Comparison of ENCODE assay signal across 11 mouse cellular contexts in the genomic region with DNA sequence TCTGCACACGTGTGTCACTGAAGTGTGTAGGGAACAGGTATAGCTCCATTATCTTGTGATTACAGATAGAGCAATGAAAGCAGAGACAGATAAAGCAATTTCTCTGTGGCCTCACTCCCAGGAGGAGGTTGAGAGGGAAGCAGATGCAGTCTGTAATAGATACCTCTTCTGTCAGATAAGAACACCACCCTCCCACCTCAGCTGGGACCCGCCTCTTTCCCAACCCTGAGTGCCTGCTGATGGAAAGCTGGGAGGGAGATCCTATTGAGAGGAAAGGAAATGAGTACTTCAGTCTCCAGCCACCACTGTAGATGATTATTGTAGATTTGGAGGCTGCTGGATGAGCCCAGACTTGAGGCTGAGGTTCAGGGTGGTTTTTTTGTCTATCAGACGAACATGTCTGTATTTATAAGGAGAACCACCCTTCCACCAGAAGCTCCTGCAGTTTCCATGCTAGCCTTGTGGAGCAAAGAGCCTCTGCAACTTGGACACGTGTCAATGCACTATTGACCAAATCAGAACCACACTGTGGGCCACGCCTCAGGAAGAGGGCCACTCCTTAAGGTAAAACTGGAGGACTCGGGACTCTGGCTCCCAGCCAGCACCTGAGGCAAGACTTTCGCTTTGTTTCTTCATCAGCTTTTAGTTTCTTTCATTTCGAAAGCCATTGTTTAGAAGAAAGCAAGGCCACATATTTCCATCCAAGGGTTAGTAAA. TPM values are rescaled to one million over a fixed set of nuclear protein-coding genes. Genes with fewer than 3 reads are reported as not detected.
DNase-seq lines count a peak whose midpoint lies in the region; ATAC-seq lines count a peak whose summit lies in the region.
"Had no signal": no experiment of that assay in that cellular context is flagged by ENCODE, and none has a peak within 500 bp of the region (broad histone marks: within the 10 kb centered on the region; RNA-seq: fewer than 3 reads in every experiment).

No protein-coding gene starts in this region.

- WGBS in hindbrain, embryonic 14.5 days, result 78% methylated on average over 8 of the region's 8 CpGs
- 81% methylated on average over 8 of the region's 8 CpGs for WGBS in hindbrain, embryonic 11.5 days
- WGBS in kidney, embryonic 16.5 days, result 70% methylated on average over 8 of the region's 8 CpGs

- no peaks in the 10 kb centered on the region for H3K9me3 ChIP-seq in hindbrain, embryonic 14.5 days (ENCODE audit: control insufficient read depth, low read length)
- H3K9me3 ChIP-seq in hindbrain, embryonic 11.5 days (ENCODE audit: control insufficient read depth, low read length), result no peaks in the 10 kb centered on the region
- H3K9me3 ChIP-seq in kidney, embryonic 16.5 days (ENCODE audit: low read length), result peaks cover 4% of the 10 kb centered on the region; the same call in 1 of the 2 replicates
- H3K9me3 ChIP-seq: liver, embryonic 13.5 days had no signal

- no peak overlapping the region for H3K4me2 ChIP-seq in hindbrain, embryonic 14.5 days (replicated peaks)
- no peak overlapping the region for H3K4me2 ChIP-seq in hindbrain, embryonic 11.5 days (replicated peaks; ENCODE audit: low read depth, low read length)
- H3K4me2 ChIP-seq in kidney, embryonic 16.5 days (replicated peaks; ENCODE audit: low read depth, low read length), result no peak overlapping the region
- H3K4me2 ChIP-seq: liver, embryonic 13.5 days had no signal

- no peaks in the 10 kb centered on the region for H3K4me1 ChIP-seq in hindbrain, embryonic 14.5 days (replicated peaks; ENCODE audit: control insufficient read depth, insufficient read depth, low read length)
- no peaks in the 10 kb centered on the region for H3K4me1 ChIP-seq in hindbrain, embryonic 11.5 days (replicated peaks; ENCODE audit: control insufficient read depth, insufficient read depth, low read length)
- H3K4me1 ChIP-seq in kidney, embryonic 16.5 days (ENCODE audit: insufficient read depth, low read length), result no peaks in the 10 kb centered on the region
- H3K4me1 ChIP-seq: liver, embryonic 13.5 days had no signal

- no peak for DNase-seq in hindbrain, embryonic 14.5 days (ENCODE audit: low spot score)
- no peak for DNase-seq in hindbrain, embryonic 11.5 days (ENCODE audit: low spot score)
- peak; percentile 58 for DNase-seq in R1 (ENCODE audit: low read depth, low spot score)
- peak; percentile 70 to 77 for DNase-seq in lung, postnatal 4 days
- DNase-seq in left cerebral cortex, adult 8-10 months (ENCODE audit: low spot score in 2 of 2), result no peak
- no peak for DNase-seq in spleen, postnatal 10 days (ENCODE audit: low spot score in 2 of 2)
- DNase-seq in thymus, postnatal 10 days (ENCODE audit: low spot score in 2 of 2), result no peak
- DNase-seq: heart, postnatal 4 days; liver, embryonic 13.5 days had no signal

- no peak overlapping the region for H3K9ac ChIP-seq in hindbrain, embryonic 14.5 days
- H3K9ac ChIP-seq in hindbrain, embryonic 11.5 days (ENCODE audit: low read depth, low read length), result no peak overlapping the region
- no peak overlapping the region for H3K9ac ChIP-seq in kidney, embryonic 16.5 days (replicated peaks; ENCODE audit: low read length)
- H3K9ac ChIP-seq: liver, embryonic 13.5 days had no signal

- no peak overlapping the region for H3K27ac ChIP-seq in hindbrain, embryonic 14.5 days
- no peak overlapping the region for H3K27ac ChIP-seq in hindbrain, embryonic 11.5 days (ENCODE audit: low read depth, low read length)
- no peak overlapping the region for H3K27ac ChIP-seq in kidney, embryonic 16.5 days (ENCODE audit: low read length)
- H3K27ac ChIP-seq: liver, embryonic 13.5 days had no signal

- H3K4me3 ChIP-seq in hindbrain, embryonic 14.5 days (replicated peaks; ENCODE audit: low read length), result no peak overlapping the region
- no peak overlapping the region for H3K4me3 ChIP-seq in hindbrain, embryonic 11.5 days (ENCODE audit: low read depth, low read length)
- H3K4me3 ChIP-seq in kidney, embryonic 16.5 days (ENCODE audit: low read length), result no peak overlapping the region
- H3K4me3 ChIP-seq: liver, embryonic 13.5 days had no signal

- no peaks in the 10 kb centered on the region for H3K36me3 ChIP-seq in hindbrain, embryonic 14.5 days (replicated peaks; ENCODE audit: control insufficient read depth, insufficient read depth)
- no peaks in the 10 kb centered on the region for H3K36me3 ChIP-seq in hindbrain, embryonic 11.5 days (ENCODE audit: control insufficient read depth, insufficient read depth, low read length)
- H3K36me3 ChIP-seq in kidney, embryonic 16.5 days (ENCODE audit: insufficient read depth, low read length), result no peaks in the 10 kb centered on the region
- H3K36me3 ChIP-seq: liver, embryonic 13.5 days had no signal

- peak; percentile 27; the same call in 1 of the 2 replicates for ATAC-seq in hindbrain, embryonic 14.5 days (ENCODE audit: low FRiP score)
- ATAC-seq in hindbrain, embryonic 11.5 days (ENCODE audit: low FRiP score), result no peak
- ATAC-seq in kidney, embryonic 16.5 days (ENCODE audit: low FRiP score, low TSS enrichment), result 0 out of 2 replicates have a peak, but pooled peaks have one; percentile 37

- no peaks in the 10 kb centered on the region for H3K27me3 ChIP-seq in hindbrain, embryonic 14.5 days (ENCODE audit: control insufficient read depth, insufficient read depth, low read length)
- H3K27me3 ChIP-seq in hindbrain, embryonic 11.5 days (ENCODE audit: control insufficient read depth, insufficient read depth, low read length), result no peaks in the 10 kb centered on the region
- no peaks in the 10 kb centered on the region for H3K27me3 ChIP-seq in kidney, embryonic 16.5 days (ENCODE audit: insufficient read depth, low read length)
- H3K27me3 ChIP-seq: CH12.LX; liver, embryonic 13.5 days had no signal

RNA-seq across cellular contexts. Expression of a gene that starts 55.3 kb away (rescaled TPM):
- polyA plus RNA-seq in hindbrain, embryonic 14.5 days (2014; fragmentation: Nextera tagmentation; extraction: Ambion mirVana), result 37.8 and 38.6 TPM in 2 replicates
- polyA plus RNA-seq in hindbrain, embryonic 11.5 days (2014; fragmentation: Nextera tagmentation; extraction: Ambion mirVana), result 50.8 and 55.1 TPM in 2 replicates
- 45.4 and 46.5 TPM in 2 replicates for polyA plus RNA-seq in kidney, embryonic 16.5 days (2015; fragmentation: Nextera tagmentation; extraction: Ambion mirVana)
- 100 to 1,000 TPM; 124 to 132 (median 127) TPM for total RNA-seq in left cerebral cortex, adult 8-10 months (2022)

Comparison
In these comparisons a context has a peak if more than half of its experiments do, and no peak if none do; other contexts are left out.
1. DNase-seq: peak in R1 (single experiment) and lung, postnatal 4 days (2 of 2); none in hindbrain, embryonic 14.5 days (single experiment), hindbrain, embryonic 11.5 days (single experiment), left cerebral cortex, adult 8-10 months (0 of 2), spleen, postnatal 10 days (0 of 2) and thymus, postnatal 10 days (0 of 2).